Mouse (Mus musculus): ENCODE measurements at regions not wholly inside any gene's neighbourhood (a gene's known extent, or its start where the extent isn't known, plus 50 kb on each side); places are given as distances from the start of the nearest gene placed in this dataset.

DNA sequence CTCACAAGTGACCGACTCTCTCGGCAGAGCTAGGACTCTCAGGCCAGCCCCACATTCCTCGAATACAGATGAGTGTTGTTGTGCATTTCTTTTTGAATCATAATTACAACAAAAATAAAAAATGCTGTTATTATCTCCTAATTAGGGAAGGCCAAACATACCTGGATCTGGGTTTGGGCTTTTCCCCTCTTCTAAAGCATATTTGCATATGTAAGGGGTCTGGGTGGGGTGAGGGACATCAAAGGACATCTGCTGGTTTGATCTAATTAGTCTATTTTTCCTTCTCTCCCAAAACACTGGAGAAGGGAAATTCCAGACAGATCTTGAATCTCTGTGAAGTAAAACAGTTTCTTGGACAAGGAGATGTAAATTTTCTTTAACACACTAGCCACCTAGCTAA lies 85.3 kb downstream of the Tfap2a start:
- no peak for DNase-seq (ENCODE audit: low spot score in 2 of 2)

DNA sequence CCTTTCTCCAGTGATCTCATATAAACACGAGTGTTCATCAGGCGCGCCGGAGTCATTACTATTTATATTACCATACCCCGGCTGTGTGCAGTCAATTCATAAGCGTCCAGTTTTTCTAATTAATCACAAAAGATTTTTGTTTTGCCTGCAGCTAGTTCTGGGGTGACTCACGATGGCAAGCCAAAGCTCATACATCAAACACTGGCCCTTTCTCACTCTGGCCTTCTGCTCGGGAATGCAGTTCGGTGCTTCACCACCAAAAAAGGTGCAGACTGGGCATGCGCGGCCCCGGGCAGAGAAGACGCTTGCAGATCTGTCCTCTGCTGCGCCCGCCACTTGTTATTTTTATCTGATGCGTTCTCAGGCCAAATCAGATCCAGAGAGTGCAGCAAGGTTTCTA lies 87.1 kb downstream of the Tfap2a start:
- DNase-seq (ENCODE audit: low spot score in 2 of 2) = peak; percentile 80 to 90

DNA sequence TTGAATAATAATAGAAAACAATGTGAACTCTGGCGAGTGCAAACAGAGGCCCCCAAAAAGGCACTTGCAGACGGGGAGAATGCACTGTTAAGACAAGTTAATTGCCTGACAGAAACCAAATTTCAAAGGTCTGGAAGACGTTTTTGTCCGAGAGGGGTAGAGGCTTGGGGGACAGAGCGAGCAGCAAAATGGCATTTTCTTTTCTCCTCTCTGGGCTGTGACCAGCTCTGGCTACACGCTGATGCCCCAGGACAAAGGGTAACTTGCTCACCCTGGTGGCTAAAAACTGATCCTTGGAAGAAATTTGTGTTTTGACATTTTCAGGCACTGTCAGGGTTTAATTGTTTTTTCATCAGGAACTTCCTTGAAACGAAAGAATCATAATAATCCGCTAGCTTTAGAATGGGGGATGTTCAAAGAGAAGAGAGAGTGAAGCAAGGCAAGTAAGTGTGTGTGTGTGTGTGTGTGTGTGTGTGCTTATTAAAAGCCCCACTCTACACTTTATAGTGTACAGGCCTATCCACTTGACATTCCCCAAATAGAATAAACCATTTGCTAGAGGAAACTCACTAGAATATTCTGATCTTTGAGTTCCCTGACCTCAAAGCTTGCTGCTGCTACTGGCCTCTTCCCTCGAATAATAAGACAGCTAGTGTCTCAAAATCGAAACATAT lies 88.0 kb downstream of the Tfap2a start:
- DNase-seq (ENCODE audit: low spot score in 2 of 2) = no peak

DNA sequence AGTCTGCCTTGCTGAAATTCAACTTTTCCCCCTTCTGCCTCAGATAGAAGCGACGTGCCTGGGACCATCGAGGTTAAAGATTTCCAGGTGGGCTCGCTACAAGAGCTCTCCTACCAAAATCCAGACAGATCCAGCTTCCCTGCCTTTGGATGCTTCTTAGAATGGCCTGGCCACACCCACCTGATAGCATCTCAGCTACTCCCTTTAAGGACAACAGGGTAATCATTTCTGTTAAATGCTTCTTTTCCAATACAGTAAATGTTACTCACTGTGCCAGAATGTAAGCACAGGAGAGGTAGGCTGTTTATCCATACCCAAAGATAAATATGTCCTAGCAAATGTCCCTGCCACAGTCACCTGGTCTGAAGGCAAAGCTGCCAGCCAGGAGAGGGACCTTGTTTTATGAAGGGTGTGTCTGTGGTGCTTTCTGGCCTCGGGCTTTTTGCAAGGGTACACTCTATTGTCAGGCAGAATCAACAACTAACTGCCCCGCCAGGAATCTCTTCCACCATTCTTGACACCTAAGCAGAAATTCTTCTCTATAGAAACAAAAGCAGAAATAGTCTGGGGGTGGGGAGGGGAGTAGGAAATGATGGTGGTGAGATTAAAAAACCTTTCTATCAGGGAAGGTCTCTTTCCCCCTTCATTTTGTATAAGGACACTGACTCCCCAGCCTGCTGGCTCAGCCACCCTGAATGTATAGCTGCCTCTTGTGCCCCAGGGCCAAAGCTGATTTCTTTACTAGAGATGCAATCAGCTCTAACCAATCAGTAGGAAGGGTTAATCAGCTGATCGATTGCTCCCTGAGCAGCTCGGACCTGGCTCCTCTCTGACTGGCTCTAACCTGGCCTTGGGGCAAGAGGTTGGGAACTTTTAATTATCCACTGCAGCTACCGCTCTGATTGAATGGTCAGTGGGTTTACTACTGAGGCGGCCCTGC lies 88.8 kb downstream of the Tfap2a start:
- DNase-seq (ENCODE audit: low spot score in 2 of 2) = no peak

DNA sequence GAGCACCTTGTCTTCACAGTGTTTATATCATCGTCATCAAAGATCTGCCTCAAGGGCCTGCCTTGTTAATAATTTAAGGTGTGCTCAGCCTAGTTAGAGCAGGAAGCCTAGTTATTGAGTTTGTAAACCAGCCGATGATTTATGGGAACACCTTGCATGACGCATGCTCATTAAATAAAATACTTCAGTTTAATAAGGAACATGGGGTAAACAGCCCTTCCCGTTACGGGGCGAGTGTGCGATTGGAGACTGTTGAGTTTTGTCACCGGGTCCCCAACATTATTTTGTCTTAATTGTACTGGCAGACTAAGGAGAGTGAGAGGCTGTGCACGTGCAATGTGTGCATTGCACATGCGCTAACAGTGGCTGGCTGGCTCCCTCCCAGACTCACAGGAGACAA lies 92.0 kb downstream of the Tfap2a start:
- no peak for DNase-seq (ENCODE audit: low spot score in 2 of 2)

DNA sequence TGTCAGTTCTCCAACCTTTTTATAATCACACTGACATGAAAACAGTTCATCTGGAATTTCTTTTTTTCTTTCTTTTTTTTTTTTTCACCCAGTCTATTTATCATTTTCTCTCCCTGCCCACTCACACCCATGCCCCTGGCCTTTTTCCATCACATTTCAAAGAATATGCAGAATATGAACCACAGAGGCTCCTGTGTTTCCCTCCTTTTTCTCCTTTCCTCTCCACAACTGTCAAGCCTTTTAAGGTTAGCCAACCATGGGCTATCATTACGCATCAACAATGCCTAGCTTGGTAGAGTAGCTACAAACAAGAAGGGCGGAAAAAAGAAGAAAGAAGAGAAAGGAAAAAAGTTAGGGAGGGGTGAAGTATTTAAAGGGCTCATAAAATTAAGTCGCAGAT lies 92.5 kb downstream of the Tfap2a start:
- DNase-seq (ENCODE audit: low spot score in 2 of 2) = no peak

DNA sequence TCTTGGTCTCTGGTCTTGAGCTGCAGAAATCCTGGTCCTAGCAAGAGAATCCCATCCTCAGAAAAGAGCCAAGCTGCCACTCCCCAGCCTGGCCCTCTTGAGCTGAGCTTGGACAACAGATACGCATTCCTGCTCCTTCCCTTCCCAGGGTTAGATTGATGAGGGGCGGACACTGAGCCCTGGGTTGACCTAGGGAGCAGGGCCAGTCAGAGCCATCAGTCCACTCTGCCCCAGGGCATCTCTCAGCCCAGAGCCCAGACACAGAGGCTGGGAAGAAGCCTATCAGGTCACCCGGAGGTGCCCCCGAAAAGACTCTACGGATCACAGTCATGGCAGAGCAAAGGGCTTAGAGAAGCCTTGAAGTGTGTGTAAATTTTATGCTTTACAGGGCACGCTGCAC lies 95.2 kb downstream of the Tfap2a start:
- no peak for DNase-seq (ENCODE audit: low spot score in 2 of 2)

DNA sequence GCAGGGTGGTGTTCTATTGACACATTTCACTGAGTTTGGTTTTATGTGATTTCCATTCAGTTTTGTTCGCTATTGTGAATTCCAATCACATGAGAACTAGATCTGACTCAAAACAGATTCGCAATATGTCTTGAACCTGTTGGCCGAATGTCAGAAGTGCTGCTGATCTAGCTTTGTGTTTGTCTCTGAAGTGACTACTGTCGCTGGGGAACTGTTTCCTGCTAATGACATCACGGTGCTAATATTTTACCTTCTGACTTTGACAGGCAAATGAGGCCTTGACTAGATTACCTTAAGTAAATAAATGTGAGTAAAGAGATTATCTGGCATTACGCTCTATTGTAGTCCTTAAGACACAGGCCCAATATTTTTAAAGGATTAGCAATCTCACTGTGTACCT lies 100.9 kb downstream of the Tfap2a start:
- DNase-seq (ENCODE audit: low spot score in 2 of 2) = no peak

DNA sequence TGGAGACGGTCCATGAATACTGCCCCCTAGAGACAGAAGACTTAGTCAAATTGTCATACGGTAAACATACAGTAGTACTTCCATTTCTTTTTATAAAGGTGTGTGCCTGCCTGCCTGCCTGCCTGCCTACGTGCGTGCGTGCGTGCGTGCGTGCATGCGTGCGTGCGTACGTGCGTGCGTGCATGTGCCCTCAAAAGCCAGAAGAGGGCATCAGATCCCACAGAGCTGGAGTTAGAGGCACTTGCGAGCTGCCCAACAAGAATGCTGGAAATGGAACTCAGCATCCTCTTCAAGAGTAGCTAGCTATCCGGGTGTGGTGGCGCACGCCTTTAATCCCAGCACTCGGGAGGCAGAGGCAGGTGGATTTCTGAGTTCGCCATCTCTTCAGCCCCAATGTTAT lies 120.3 kb downstream of the Tfap2a start:
- DNase-seq (ENCODE audit: low spot score in 2 of 2) = no peak

DNA sequence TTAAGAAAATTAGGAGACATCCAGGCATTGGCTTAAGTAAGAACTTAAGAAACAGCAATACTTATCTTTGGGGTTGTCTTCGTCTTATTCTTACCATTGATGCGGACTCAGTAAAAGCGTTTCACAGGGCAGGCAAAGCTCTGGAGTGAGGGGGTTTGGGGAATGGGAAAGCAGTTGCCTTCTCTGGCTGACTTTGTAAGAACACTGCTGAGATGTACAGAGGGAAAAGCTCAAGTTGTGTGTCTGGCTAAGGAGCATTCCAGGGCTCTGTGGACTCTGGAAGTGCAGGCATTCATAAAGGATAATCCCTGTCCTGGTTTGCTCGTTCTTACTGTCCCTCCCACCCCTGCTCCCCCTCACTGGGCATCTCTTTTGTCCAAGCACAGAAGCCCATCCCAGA lies 129.7 kb downstream of the Tfap2a start:
- no peak for DNase-seq (ENCODE audit: low spot score in 2 of 2)

DNA sequence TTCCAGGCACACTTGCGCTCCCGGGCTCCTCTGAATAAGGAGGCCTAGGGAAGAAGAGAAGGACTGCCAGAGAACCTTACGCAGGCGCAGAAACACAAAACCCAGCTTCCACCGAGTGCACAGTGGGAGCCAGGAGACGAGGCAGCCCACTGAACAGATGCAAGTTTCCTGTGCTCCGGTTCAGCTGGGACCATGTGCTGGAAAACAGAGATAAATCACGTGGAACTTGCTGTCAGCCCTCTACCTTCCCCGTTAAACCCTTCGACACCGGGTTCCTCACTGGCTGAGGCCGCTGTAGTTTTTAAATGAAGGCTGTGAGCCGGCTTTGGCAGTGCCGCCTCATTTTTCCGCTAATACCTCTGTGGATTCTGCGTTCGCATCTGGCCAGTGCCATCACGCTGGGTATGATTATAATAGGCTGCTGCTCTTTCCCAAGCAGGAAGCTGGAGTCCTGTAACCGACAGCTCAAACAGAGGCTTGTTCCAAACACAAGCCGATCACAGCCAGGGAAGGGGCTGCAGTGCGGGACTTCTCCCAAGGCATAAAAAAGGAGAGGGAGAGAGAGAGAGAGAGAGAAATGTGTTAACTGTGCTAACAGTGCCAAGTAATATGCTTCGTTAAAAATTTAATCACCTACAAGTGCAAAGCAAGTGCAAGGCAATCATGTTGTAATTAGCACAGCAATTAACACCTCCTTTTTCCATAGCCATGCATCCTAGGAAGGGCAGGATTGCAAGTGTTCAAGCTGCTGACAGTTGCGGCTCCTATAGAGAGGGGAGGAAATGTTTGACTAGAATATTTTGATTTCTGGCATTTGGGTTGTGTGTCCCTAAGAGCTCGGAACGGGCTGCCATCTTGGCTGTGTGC lies 131.5 kb downstream of the Tfap2a start:
- DNase-seq (ENCODE audit: low spot score in 2 of 2) = peak; percentile 47 to 65

DNA sequence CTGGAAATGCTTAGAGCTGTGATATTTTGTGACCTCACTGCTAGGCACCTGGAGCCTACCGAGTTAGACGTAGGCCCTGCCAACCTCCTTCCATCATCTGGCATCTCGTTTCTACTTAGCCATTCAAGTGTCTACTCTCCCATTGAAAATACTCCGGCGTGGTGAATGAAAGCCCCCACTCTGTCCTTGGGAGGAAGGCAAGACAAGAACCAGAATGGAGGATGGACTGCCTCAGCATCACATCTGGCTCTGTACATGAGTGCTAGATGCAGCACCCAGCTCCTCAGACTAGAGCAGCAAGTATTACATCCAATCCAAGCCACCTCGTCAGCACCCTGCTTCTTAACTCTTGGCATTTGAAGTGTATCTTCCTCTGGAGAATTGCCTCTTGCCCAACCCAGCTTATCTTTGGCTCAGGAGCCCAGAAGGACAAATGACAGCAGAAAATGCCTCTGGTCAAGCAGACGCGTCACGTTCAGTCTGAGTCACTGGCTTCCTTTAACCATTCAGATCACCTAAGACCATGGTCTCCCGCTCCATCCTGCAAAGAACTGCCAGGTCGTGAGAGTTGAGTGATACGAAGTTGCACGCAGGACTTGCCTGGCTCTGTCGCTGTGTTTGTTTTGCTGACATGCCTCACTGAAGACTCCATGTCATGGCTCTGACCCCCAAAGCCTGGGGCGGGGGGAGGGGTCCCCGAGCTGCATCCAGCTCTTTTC lies 132.3 kb downstream of the Tfap2a start:
- no peak for DNase-seq (ENCODE audit: low spot score in 2 of 2)

DNA sequence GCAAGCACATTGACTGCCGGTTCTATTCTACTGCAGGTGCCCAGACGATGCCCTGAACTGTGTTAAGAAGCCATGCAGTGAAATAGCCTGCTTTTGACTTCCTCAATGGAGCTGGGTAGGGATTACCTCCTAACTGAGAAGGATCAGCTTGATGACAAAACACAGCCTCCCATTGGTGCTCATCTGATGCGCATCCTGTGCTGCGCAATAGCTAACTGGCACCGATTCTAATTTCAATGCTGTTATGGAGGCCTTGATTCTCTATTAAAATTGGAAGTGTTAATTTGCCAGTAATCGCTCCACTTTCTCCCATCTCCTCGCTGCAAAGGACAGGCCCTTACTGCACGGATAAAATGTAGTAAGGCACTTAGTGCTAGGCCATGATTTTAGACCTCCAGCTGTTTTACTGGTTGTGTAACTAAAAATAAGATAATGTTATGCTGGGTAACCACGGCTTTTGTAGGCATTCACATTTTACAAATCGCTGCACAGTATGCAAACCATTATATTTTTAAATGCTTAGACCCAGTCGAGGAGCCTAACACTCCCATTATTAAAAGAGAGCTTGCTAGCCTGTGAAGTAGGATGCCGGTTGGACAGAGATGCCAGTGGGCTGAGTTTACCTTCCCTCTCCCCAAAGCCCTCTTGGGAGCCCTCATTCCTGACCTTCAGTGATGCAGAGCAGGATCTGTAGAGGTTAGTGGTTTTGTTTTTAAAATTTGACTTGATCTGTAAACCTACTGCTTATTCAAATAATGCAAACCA lies 163.0 kb downstream of the Tfap2a start:
- DNase-seq (ENCODE audit: low spot score in 2 of 2) = no peak

DNA sequence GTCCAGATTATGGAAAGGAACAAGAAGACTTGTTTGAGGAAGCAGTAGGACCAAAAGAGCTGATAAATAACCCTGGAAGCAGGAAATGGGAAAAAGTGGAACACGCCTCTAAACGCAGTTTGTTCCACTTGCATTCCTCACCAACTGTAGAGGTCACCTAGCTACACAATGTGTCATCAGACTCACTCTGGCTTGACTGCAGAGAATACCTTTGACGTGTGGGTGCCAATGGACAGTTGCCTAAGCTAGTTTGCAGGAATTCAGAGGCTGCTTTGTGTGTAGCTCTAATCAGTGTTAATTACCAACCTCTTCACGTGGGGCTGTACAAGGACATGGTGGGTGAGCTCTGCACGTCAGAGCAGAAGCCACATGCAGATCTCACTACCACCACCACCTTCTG lies 168.7 kb downstream of the Tfap2a start:
- no peak for DNase-seq (ENCODE audit: low spot score in 2 of 2)

DNA sequence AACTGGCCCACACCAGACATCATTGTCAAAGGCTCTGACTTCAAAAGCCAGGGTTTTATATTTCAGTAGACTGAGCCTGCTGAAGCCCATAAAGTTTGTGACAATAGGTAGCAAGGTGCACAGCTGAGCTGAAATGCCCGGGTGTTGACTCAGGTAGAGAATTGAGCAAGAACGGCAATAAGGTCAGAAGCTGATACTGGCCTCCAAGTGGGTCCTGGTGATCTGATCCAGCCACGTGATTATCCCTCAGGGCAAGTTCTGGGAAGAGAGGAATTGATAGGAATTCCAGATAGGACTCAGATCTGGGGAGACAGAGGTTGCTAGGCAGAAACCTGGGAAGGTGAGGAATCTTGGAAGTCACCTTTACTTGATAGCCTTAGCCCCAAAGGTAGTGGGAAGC lies 170.4 kb downstream of the Tfap2a start:
- no peak for DNase-seq (ENCODE audit: low spot score in 2 of 2)

DNA sequence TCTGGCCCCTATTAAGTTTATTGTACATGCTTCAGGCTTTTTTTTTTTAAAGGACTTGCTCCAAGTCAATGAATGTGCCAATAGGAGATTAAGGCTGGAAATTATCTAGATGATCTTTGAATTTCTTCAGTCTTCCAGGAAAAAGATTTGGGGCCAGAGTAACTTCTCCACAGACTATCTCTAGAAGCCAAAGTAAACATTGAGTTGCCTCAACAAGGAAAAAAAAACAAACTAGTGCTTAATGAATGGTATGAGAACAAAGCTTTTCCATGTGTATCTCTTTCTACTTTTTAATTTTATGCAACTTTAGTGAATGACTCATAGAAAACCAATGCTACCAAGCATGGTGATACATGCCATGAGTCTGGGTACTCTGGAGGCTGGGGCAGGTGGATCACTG lies 173.8 kb downstream of the Tfap2a start:
- DNase-seq (ENCODE audit: low spot score in 2 of 2) = no peak

DNA sequence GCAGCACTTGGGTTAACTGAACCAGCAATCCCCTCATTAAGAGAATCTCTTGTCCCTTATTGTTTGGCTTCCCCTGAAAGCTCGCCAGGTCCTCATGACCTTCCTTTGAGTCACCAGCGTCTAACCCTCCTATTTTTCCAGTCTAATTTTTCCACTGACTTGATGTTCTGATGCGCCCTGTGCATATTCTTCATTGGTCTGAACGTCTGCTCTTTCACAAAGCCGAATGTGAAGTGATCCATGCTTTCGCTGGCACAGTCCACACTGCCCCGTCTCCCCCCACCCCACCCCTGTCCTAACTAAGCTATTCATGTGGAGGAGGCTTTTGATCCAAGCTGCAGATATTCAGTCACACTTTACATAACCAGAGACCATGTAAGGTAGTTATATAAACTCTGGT lies 183.8 kb downstream of the Tfap2a start:
- no peak for DNase-seq (ENCODE audit: low spot score in 2 of 2)

DNA sequence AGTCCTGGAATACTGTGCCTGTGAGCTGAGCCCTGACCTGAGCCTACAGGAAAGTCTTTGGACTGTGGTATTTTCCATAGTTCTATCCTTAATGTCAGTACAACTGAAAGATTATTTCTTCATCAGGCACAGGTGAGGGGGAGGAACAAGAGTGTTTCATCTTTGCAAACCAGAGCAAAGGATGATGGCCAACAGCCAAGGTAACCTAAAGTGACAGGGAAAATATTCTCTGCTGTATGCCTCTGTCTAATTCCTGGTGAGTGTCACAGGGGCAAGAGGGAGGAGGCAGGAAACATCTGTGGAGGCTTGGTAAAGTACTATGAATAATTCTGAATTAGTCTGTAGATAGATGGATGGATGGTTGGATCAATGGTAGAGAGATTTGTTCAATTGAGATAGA lies 164.3 kb upstream of the Ofcc1 start:
- DNase-seq (ENCODE audit: low spot score in 2 of 2) = no peak

DNA sequence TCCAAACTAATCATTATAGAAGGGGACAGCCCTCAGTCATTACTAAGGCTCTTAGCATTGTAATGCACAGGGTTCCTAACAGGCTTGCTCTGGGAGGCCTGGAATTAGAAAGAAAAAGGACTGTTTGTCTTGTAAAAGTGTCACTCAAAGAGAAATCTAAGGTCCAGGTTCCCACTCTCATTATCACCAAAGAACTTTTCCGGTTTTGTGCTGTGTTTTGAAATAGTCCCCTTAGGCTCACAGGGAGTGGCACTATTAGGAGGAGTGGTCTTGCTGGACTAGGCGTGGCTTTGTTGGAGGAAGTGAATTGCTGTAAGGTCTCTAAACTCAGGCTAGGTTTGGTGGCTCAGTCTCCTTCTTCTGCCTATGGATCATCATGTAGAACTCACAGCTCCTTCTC lies 161.9 kb upstream of the Ofcc1 start:
- no peak for DNase-seq (ENCODE audit: low spot score in 2 of 2)

DNA sequence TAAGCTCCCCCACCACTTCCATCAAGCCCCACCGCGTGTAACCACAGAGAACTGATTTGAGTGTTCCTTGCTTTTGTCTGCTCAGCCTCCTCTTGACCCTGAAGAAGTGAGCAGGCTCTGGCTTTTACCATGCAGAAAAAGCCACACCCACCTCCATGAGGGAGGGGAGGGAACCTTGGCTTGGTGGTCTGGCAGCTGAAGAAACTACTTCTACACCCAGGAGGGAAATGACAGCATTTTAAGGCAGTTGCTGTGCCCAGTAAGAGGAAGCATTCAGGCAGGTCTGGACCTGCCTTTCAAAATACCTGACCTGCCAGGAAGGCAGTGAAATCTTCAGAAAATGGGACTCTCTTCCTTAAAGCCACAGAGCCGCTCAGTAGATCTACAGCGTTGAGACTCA lies 156.9 kb upstream of the Ofcc1 start:
- DNase-seq (ENCODE audit: low spot score in 2 of 2) = no peak
